Mouse (Mus musculus) limb, embryonic 10.5 days (tissue): ENCODE data around the gene Olfr152. TPM values are rescaled to one million over a fixed set of nuclear protein-coding genes. Genes with fewer than 3 reads are reported as not detected.

Experiments used
- DNase-seq: peaks from one replicate; pipeline ENCODE4 v3.0.0-alpha.2; 2017; ENCODE audit warnings: low spot score
- H3K27ac ChIP-seq: fragments of 300-500 bp; sonication (generic); 2 replicates; pipeline ENCODE4 v1.5.1; 2016; ENCODE audit warnings: mild to moderate bottlenecking
- H3K27me3 ChIP-seq: fragments of 300-500 bp; sonication (generic); 2 replicates; pipeline ENCODE4 v1.6.1; 2016; ENCODE audit warnings: low read depth, mild to moderate bottlenecking; ENCODE audit not compliant: poor library complexity, severe bottlenecking
- H3K36me3 ChIP-seq: fragments of 300-500 bp; sonication (generic); 2 replicates; pipeline ENCODE4 v1.6.1; 2016; ENCODE audit warnings: mild to moderate bottlenecking, moderate library complexity
- H3K4me1 ChIP-seq: fragments of 300-500 bp; sonication (generic); 2 replicates; pipeline ENCODE4 v1.6.1; 2016
- H3K4me3 ChIP-seq: fragments of 300-500 bp; sonication (generic); 2 replicates; pipeline ENCODE4 v1.5.1; 2016; ENCODE audit warnings: mild to moderate bottlenecking, moderate library complexity
- H3K9me3 ChIP-seq: fragments of 300-500 bp; sonication (generic); replicated peaks from 2 replicates; pipeline ENCODE4 v1.6.1; 2016; ENCODE audit warnings: mild to moderate bottlenecking
- WGBS: fragments of 180-500 bp; shearing (Covaris S2); methylation state at CpG from one replicate; pipeline ENCODE4 v1.1.7; 2016; 5-methylcytosine and 5-hydroxymethylcytosine counted together
- polyA plus RNA-seq: library from polyadenylated mRNA; unstranded; fragments of >200 nt; fragmentation: Nextera tagmentation; extraction: Ambion mirVana; gene quantifications from 2 replicates; pipeline ENCODE4 v1.2.1, GENCODE M21; 2016

Olfr152 gene
- polyA plus RNA-seq = not detected in 2 replicates

DNA sequence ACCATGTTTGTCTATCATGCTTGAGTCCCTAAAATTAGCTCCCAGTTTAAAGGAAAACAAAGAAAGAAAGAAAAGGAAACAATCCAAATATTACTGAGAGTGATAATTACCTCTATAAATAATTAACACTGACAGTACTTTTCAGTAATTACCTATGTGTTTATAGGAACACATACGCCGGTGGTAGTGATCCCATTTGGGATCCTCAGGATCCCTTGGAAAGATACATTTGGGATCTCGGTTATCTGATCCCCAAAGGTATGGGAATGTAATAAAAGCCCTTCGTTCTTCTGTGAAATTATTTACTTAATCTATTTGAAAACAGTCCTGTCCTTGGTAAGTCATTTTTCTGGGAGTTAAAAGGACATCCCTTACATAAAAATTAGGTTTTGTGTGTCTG is at the start of gene Olfr152:
Olfr152 (plus strand) TSS at position 301 of the 400 bp plus-strand sequence.
- H3K36me3 ChIP-seq = no peaks in the 10 kb centered on the region
- no peak within 1 kb of the TSS for H3K4me3 ChIP-seq
- H3K27me3 ChIP-seq = no peaks in the 10 kb centered on the region
- DNase-seq = no peak
- no peaks in the 10 kb centered on the region for H3K4me1 ChIP-seq
- WGBS = 93% methylated on average over 4 of the region's 4 CpGs
- H3K27ac ChIP-seq = no peak within 1 kb of the TSS
- no peaks in the 10 kb centered on the region for H3K9me3 ChIP-seq

DNA sequence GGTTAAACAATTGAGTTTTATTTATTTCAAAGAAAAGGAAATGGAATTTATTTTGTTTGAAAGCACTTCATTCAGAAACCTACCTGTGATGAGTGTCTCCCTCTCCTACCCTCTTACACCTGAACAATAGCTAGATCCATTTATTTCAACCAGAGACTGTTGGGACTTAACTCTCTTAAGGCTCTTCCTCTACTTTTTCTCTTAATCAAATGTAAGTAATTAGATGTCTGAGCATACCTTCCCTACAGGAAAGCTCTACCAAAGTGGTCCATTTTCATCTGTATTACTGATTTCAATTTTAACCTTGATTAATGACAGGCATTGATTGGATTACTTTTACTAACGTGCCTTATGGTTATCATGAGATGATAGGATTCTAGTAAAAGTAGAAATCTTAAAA is 39.4 kb upstream of the Olfr152 start, which contains the start of gene Olfr1138:
Olfr1138 (minus strand) TSS at position 101 of the 400 bp plus-strand sequence.
- DNase-seq = no peak
- H3K27me3 ChIP-seq = no peaks in the 10 kb centered on the region
- H3K36me3 ChIP-seq = no peaks in the 10 kb centered on the region
- H3K9me3 ChIP-seq = no peaks in the 10 kb centered on the region
- H3K27ac ChIP-seq = no peak within 1 kb of the TSS
- 81% methylated on average over 1 of the region's 1 CpGs for WGBS
- H3K4me1 ChIP-seq = no peaks in the 10 kb centered on the region
- H3K4me3 ChIP-seq = no peak within 1 kb of the TSS

DNA sequence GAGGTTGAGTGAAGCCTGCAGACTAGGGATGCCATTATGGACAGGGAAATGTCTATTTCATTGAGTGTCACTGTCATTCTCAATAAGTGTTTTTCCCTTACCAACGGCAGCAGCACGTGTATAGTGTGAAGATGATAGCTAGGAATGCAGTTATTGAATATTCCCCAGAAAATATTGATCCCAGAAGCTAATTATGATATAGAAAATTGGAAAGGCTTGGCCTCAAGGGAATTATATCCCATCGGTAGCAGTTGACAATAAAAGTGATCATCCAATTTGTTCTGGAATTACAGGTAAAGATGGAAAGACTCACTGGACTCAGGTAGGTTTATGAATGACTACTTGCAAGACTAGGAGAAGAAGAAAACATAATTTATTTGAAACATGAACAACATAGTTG is 35.8 kb upstream of the Olfr152 start, which contains the start of gene Olfr1140:
Olfr1140 (plus strand) TSS at position 301 of the 400 bp plus-strand sequence.
- WGBS = 83% methylated on average over 3 of the region's 3 CpGs
- H3K9me3 ChIP-seq = no peaks in the 10 kb centered on the region

DNA sequence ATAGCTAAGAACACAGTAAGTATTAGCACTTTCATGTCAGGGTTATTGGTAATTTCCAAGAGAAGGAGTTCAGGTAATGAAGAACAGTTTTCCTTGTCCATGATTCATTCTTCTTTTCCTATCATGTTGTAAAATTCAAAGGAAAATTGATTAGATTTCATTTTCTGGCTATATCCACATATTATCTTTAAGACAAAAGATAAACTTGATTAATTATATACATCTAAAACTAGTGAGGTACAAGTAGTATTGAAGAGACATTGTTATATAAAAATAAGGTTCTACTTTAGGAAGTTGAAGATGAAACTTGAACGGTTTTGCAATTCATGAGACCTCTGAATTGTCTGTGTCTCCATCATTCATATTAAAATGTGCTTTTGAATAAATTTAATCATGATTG is 25.4 kb upstream of the Olfr152 start, which contains the start of gene Olfr1141:
Olfr1141 (minus strand) TSS at position 101 of the 400 bp plus-strand sequence.
- 89% methylated on average over 1 of the region's 1 CpGs for WGBS

More for the DNA sequence above, 35.8 kb upstream of the Olfr152 start, which contains the start of gene Olfr1140:
- H3K4me1 ChIP-seq = no peaks in the 10 kb centered on the region
- H3K27ac ChIP-seq = no peak within 1 kb of the TSS
- H3K4me3 ChIP-seq = no peak within 1 kb of the TSS
- no peaks in the 10 kb centered on the region for H3K27me3 ChIP-seq
- H3K36me3 ChIP-seq = no peaks in the 10 kb centered on the region
- no peak for DNase-seq

DNA sequence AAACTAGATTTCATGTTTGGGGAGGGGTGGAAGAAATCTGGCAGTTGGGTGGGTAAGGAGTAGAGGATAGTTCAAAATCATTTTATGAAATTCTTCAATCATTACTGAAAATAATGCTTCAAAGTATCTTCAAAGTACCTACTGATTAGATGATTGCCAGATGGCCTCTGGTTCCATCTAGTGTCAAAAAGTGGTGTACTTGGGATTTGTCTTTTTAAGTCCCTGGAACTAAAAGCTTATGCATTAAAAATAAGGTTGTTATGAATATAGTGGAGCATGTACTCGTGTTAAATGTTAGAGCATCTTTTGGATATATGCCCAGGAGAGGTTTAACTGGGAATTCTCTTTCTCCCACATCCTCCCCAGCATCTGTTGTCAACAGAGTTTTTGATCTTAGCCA is 3.1 kb upstream of the Olfr152 start:
- H3K9me3 ChIP-seq = no peaks in the 10 kb centered on the region
- 62% methylated on average over 1 of the region's 1 CpGs for WGBS
- no peaks in the 10 kb centered on the region for H3K4me1 ChIP-seq
- no peaks in the 10 kb centered on the region for H3K27me3 ChIP-seq
- no peak for DNase-seq
- no peak overlapping the region for H3K27ac ChIP-seq
- H3K4me3 ChIP-seq = no peak overlapping the region
- no peaks in the 10 kb centered on the region for H3K36me3 ChIP-seq

More for the DNA sequence above, 25.4 kb upstream of the Olfr152 start, which contains the start of gene Olfr1141:
- Histone ChIP-seq H3K4me1 (no peaks in the 10 kb centered on the region), H3K9me3 (no peaks in the 10 kb centered on the region), H3K4me3 (no peak within 1 kb of the TSS), H3K27me3 (no peaks in the 10 kb centered on the region), H3K36me3 (no peaks in the 10 kb centered on the region), H3K27ac (no peak within 1 kb of the TSS)
- DNase-seq = no peak

DNA sequence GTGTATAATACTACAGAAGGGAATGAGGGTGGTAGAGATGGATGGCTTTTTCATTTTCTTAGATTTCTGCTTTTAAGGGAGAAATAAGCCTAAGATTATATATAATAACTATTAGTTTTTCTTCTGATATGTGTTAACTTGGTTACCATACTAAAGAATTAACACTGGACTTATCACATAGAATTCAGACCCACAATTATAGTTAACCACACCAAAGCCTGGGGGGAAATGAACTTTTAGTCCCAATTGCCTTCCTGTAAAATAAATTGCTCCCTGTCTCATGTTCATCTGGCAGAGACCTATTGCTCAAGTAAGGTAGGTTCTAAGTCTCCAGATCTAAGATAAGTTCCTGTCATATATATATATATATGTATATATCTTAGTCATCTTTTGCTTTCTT is 21.0 kb downstream of the Olfr152 start, which contains the start of gene Olfr1143:
Olfr1143 (plus strand) TSS at position 301 of the 400 bp plus-strand sequence.
- no peaks in the 10 kb centered on the region for H3K9me3 ChIP-seq
- no peaks in the 10 kb centered on the region for H3K36me3 ChIP-seq
- no peak for DNase-seq
- H3K4me1 ChIP-seq = no peaks in the 10 kb centered on the region
- no peaks in the 10 kb centered on the region for H3K27me3 ChIP-seq
- no peak within 1 kb of the TSS for H3K27ac ChIP-seq
- no peak within 1 kb of the TSS for H3K4me3 ChIP-seq

DNA sequence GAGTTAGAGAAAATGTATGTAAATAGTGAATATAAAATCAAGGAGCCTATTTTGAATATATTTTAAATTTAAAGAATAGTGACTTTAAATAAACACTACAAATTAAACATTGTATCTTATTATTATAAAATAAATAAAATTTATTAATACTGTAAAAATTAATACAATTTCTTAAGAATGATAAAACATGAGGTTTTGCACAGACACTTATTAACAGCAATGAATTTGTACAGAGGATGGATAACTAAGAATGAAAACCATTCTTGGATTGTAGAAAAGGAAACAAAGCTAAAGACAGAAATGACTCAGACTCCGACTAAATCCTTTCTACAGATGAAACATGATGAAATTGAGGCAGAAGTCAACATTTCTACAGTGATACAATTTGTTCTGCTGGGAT is 30.2 kb downstream of the Olfr152 start, which contains the start of gene Olfr1145:
Olfr1145 (plus strand) TSS at position 301 of the 400 bp plus-strand sequence.
- Histone ChIP-seq H3K4me1 (no peaks in the 10 kb centered on the region), H3K27me3 (no peaks in the 10 kb centered on the region), H3K9me3 (no peaks in the 10 kb centered on the region), H3K4me3 (no peak within 1 kb of the TSS), H3K36me3 (no peaks in the 10 kb centered on the region), H3K27ac (no peak within 1 kb of the TSS)
- WGBS = 84% methylated on average over 1 of the region's 1 CpGs
- no peak for DNase-seq

DNA sequence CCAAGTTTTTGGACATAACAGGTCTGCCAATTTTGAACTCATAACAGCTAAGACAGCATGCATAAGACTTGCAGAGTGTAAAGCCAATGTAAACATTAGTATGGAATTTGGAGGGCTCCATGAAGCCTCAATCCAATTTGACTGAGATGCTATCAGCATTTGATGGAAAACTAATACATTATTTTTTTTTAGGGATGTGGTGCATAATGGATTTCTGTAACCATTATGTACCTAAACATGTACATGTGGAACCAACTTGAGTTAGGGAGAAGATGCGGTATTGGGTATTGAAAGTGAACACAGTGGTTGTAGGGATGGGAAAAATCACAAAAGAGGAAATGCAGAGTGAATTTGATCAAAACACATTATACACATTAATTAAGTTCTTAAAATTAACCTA is 51.0 kb downstream of the Olfr152 start, which contains the start of gene Olfr1148:
Olfr1148 (plus strand) TSS at position 301 of the 400 bp plus-strand sequence.
- Histone ChIP-seq H3K4me3 (no peak within 1 kb of the TSS), H3K4me1 (no peaks in the 10 kb centered on the region), H3K27ac (no peak within 1 kb of the TSS), H3K36me3 (no peaks in the 10 kb centered on the region), H3K27me3 (no peaks in the 10 kb centered on the region), H3K9me3 (no peaks in the 10 kb centered on the region)
- no peak for DNase-seq
- whole genome bisulfite sequencing = 90% methylated on average over 1 of the region's 1 CpGs

Other genes starting within 250 kb of the Olfr152 start
- not detected in 2 replicates for gene Olfr153, start 247.7 kb upstream of the Olfr152 start, polyA plus RNA-seq
- not detected in 2 replicates for gene Olfr1128, start 233.9 kb upstream of the Olfr152 start, polyA plus RNA-seq
- gene Olfr1129, start 205.6 kb upstream of the Olfr152 start, polyA plus RNA-seq = not detected in 2 replicates
- not detected in 2 replicates for gene Olfr1130, start 173.3 kb upstream of the Olfr152 start, polyA plus RNA-seq
- not detected in 2 replicates for gene Olfr1131, start 152.4 kb upstream of the Olfr152 start, polyA plus RNA-seq
- not detected in 2 replicates for gene Olfr1132, start 141.9 kb upstream of the Olfr152 start, polyA plus RNA-seq
- not detected in 2 replicates for gene Olfr1133, start 132.1 kb upstream of the Olfr152 start, polyA plus RNA-seq
- not detected in 2 replicates for gene Olfr1134, start 121.0 kb upstream of the Olfr152 start, polyA plus RNA-seq
- gene Olfr1135, start 105.8 kb upstream of the Olfr152 start, polyA plus RNA-seq = not detected in 2 replicates
- gene Olfr1136, start 85.5 kb upstream of the Olfr152 start, polyA plus RNA-seq = not detected in 2 replicates
- gene Olfr1137, start 66.3 kb upstream of the Olfr152 start, polyA plus RNA-seq = not detected in 2 replicates
- not detected in 2 replicates for gene Olfr1138, start 39.5 kb upstream of the Olfr152 start, polyA plus RNA-seq
- not detected in 2 replicates for gene Olfr1140, start 35.7 kb upstream of the Olfr152 start, polyA plus RNA-seq
- not detected in 2 replicates for gene Olfr1141, start 25.5 kb upstream of the Olfr152 start, polyA plus RNA-seq
- gene Olfr1143, start 21.1 kb downstream of the Olfr152 start, polyA plus RNA-seq = not detected in 2 replicates
- gene Olfr1145, start 30.3 kb downstream of the Olfr152 start, polyA plus RNA-seq = not detected in 2 replicates
- not detected in 2 replicates for gene Olfr1148, start 51.0 kb downstream of the Olfr152 start, polyA plus RNA-seq
- gene Olfr1150-ps1, start 64.5 kb downstream of the Olfr152 start, polyA plus RNA-seq = not detected in 2 replicates
- not detected in 2 replicates for gene Olfr1151, start 76.4 kb downstream of the Olfr152 start, polyA plus RNA-seq
- gene Olfr1152, start 87.0 kb downstream of the Olfr152 start, polyA plus RNA-seq = 0.03 TPM in 1 of 2 replicates, not detected in the other
- gene Olfr1153, start 115.5 kb downstream of the Olfr152 start, polyA plus RNA-seq = not detected in 2 replicates
- gene Olfr1154, start 125.7 kb downstream of the Olfr152 start, polyA plus RNA-seq = not detected in 2 replicates
- gene Olfr1155, start 165.7 kb downstream of the Olfr152 start, polyA plus RNA-seq = not detected in 2 replicates
- not detected in 2 replicates for gene Olfr1156, start 173.6 kb downstream of the Olfr152 start, polyA plus RNA-seq
- not detected in 2 replicates for gene Olfr1157, start 188.8 kb downstream of the Olfr152 start, polyA plus RNA-seq
- gene Olfr74, start 195.2 kb downstream of the Olfr152 start, polyA plus RNA-seq = not detected in 2 replicates
- not detected in 2 replicates for gene Olfr1158, start 210.6 kb downstream of the Olfr152 start, polyA plus RNA-seq
- not detected in 2 replicates for gene Olfr1160, start 228.8 kb downstream of the Olfr152 start, polyA plus RNA-seq
- not detected in 2 replicates for gene Olfr1161, start 243.3 kb downstream of the Olfr152 start, polyA plus RNA-seq